Mouse (Mus musculus) MEL (cell line): ENCODE measurements at regions not wholly inside any gene's neighbourhood (a gene's known extent, or its start where the extent isn't known, plus 50 kb on each side); places are given as distances from the start of the nearest gene placed in this dataset.
"Not testable (repeated sequence)": the region's sequence is repeated elsewhere in the genome, so short reads cannot be mapped to it uniquely, and the experiment has no call there.

Experiments
- POLR2A ChIP-seq, 2 experiments: IDR thresholded peaks; 2 replicates each; pipeline ENCODE4 v1.6.1; 2011 to 2012; ENCODE audit warnings: low read length in 2 of 2, mild to moderate bottlenecking in 2 of 2, control low read depth in 1 of 2, improper control_type of control experiment in 1 of 2, low read depth in 1 of 2, moderate library complexity in 1 of 2; ENCODE audit not compliant: control insufficient read depth in 1 of 2, insufficient read depth in 1 of 2, poor library complexity in 1 of 2
- USF1 ChIP-seq: IDR thresholded peaks from 2 replicates; pipeline ENCODE4 v1.6.1; 2014; ENCODE audit warnings: low read depth, mild to moderate bottlenecking, inconsistent platforms, low read length, improper control_type of control experiment, moderate library complexity
- ZC3H11A ChIP-seq: IDR thresholded peaks from 2 replicates; pipeline ENCODE4 v1.6.1; 2012; ENCODE audit warnings: low read depth, mild to moderate bottlenecking, inconsistent platforms, low read length, improper control_type of control experiment
- ZKSCAN1 ChIP-seq: IDR thresholded peaks from 2 replicates; pipeline ENCODE4 v1.6.1; 2012; ENCODE audit warnings: low read depth, mild to moderate bottlenecking, inconsistent platforms, low read length, improper control_type of control experiment, moderate library complexity

- TF ChIP-seq USF1; POLR2A (IDR thresholded peaks at IDR 0.05; ENCODE audit: control insufficient read depth in 1 of 2, insufficient read depth in 1 of 2, low read depth in 1 of 2, low read length in 2 of 2, poor library complexity in 1 of 2); ZC3H11A; ZKSCAN1: not testable (repeated sequence)
Observed at GRCm38 (mm10) chr13:66680766-66681165, 223.9 kb upstream of the Gm10767 start.
